Mouse (Mus musculus) kidney, embryonic 16.5 days (tissue): ENCODE results near the gene Mrgprd. TPM values are rescaled to one million over a fixed set of nuclear protein-coding genes. Genes with fewer than 3 reads are reported as not detected.

Experiments used
- ATAC-seq: fragments of 200-750 bp; cut with Nextera tagmentation; 2 replicates; pipeline ENCODE4 v1.8.0; 2017; ENCODE audit warnings: moderate TSS enrichment; ENCODE audit not compliant: low FRiP score, low TSS enrichment
- H3K27ac ChIP-seq: fragments of 300-500 bp; sonication (generic); 2 replicates; pipeline ENCODE4 v1.5.1; 2014; ENCODE audit warnings: low read length
- H3K27me3 ChIP-seq: fragments of 300-500 bp; sonication (generic); 2 replicates; pipeline ENCODE4 v1.6.1; 2014; ENCODE audit warnings: low read length, control low read depth, mixed read lengths; ENCODE audit not compliant: insufficient read depth
- H3K36me3 ChIP-seq: fragments of 300-500 bp; sonication (generic); 2 replicates; pipeline ENCODE4 v1.6.1; 2014; ENCODE audit warnings: low read length, control low read depth, mixed read lengths; ENCODE audit not compliant: insufficient read depth
- H3K4me1 ChIP-seq: fragments of 300-500 bp; sonication (generic); 2 replicates; pipeline ENCODE4 v1.6.1; 2014; ENCODE audit warnings: low read length, control low read depth, mixed read lengths; ENCODE audit not compliant: insufficient read depth
- H3K4me2 ChIP-seq: fragments of 300-500 bp; sonication (generic); replicated peaks from 2 replicates; pipeline ENCODE4 v1.6.1; 2014; ENCODE audit warnings: low read depth, low read length
- H3K4me3 ChIP-seq: fragments of 300-500 bp; sonication (generic); 2 replicates; pipeline ENCODE4 v1.5.1; 2014; ENCODE audit warnings: mild to moderate bottlenecking, low read length
- H3K9ac ChIP-seq: fragments of 300-500 bp; sonication (generic); replicated peaks from 2 replicates; pipeline ENCODE4 v1.6.1; 2014; ENCODE audit warnings: low read length
- H3K9me3 ChIP-seq: fragments of 300-500 bp; sonication (generic); 2 replicates; pipeline ENCODE4 v1.6.1; 2016; ENCODE audit warnings: low read length, control low read depth
- WGBS: fragments of 180-500 bp; shearing (Covaris S2); extraction: QIAGEN DNeasy Blood & Tissue Kit; methylation state at CpG from one replicate; pipeline ENCODE4 v1.1.7; 2014; 5-methylcytosine and 5-hydroxymethylcytosine counted together
- polyA plus RNA-seq: library from polyadenylated mRNA; unstranded; fragments of >200 nt; fragmentation: Nextera tagmentation; extraction: Ambion mirVana; gene quantifications from 2 replicates; pipeline ENCODE4 v1.2.1, GENCODE M21; 2015

Mrgprd gene
- not detected in 2 replicates for polyA plus RNA-seq

- Histone ChIP-seq H3K4me2 (no peak within 1 kb of the TSS), H3K27me3 (no peaks in the 10 kb centered on the region), H3K9me3 (no peaks in the 10 kb centered on the region), H3K9ac (no peak within 1 kb of the TSS), H3K4me3 (no peak within 1 kb of the TSS), H3K36me3 (no peaks in the 10 kb centered on the region), H3K27ac (no peak within 1 kb of the TSS), H3K4me1 (0 out of 2 replicates have a peak, but pooled peaks cover 6% of the 10 kb centered on the region)
- 91% methylated on average over 6 of the region's 6 CpGs for WGBS
- no peak for ATAC-seq
These were observed at the start of gene Mrgprd for GRCm38 (mm10) chr7:145314785-145315411. Gene Mrgprd (plus strand): TSS chr7:145314835.

- no peaks in the 10 kb centered on the region; the same call in 1 of the 2 replicates for H3K4me1 ChIP-seq
- WGBS, result 98% methylated on average over 2 of the region's 2 CpGs
- no peaks in the 10 kb centered on the region for H3K27me3 ChIP-seq
- no peaks in the 10 kb centered on the region for H3K9me3 ChIP-seq
- H3K4me2 ChIP-seq, result no peak overlapping the region
- no peak for ATAC-seq
- H3K36me3 ChIP-seq, result peaks cover 40% of the 10 kb centered on the region
- H3K27ac ChIP-seq, result no peak overlapping the region
- H3K9ac ChIP-seq, result no peak overlapping the region
- no peak overlapping the region for H3K4me3 ChIP-seq
These were observed 48.6 kb upstream of the Mrgprd start for GRCm38 (mm10) chr7:145266011-145266410.

- no peak overlapping the region for H3K4me3 ChIP-seq
- H3K27me3 ChIP-seq, result no peaks in the 10 kb centered on the region
- H3K36me3 ChIP-seq, result peaks cover 48% of the 10 kb centered on the region
- H3K9ac ChIP-seq, result no peak overlapping the region
- H3K4me1 ChIP-seq, result no peaks in the 10 kb centered on the region; the same call in 1 of the 2 replicates
- peak; percentile 46 for ATAC-seq
- H3K4me2 ChIP-seq, result no peak overlapping the region
- H3K27ac ChIP-seq, result no peak overlapping the region
- peaks cover 4% of the 10 kb centered on the region; the same call in 1 of the 2 replicates for H3K9me3 ChIP-seq
- 86% methylated on average over 7 of the region's 7 CpGs for WGBS
These were observed 45.7 kb upstream of the Mrgprd start for GRCm38 (mm10) chr7:145268890-145269289.

- WGBS, result 93% methylated on average over 5 of the region's 5 CpGs
- H3K36me3 ChIP-seq, result peaks cover 50% of the 10 kb centered on the region
These were observed 43.7 kb upstream of the Mrgprd start for GRCm38 (mm10) chr7:145270955-145271354.

GRCm38 (mm10) chr7:145275488-145275887 is 39.1 kb upstream of the Mrgprd start:
- no peak overlapping the region for H3K27ac ChIP-seq
- H3K27me3 ChIP-seq, result no peaks in the 10 kb centered on the region
- peaks cover 4% of the 10 kb centered on the region; the same call in 1 of the 2 replicates for H3K9me3 ChIP-seq
- no peaks in the 10 kb centered on the region for H3K4me1 ChIP-seq
- ATAC-seq, result no peak
- WGBS, result 88% methylated on average over 3 of the region's 3 CpGs
- H3K36me3 ChIP-seq, result peaks cover 50% of the 10 kb centered on the region
- no peak overlapping the region for H3K9ac ChIP-seq
- H3K4me3 ChIP-seq, result no peak overlapping the region
- no peak overlapping the region for H3K4me2 ChIP-seq

More at GRCm38 (mm10) chr7:145270955-145271354, 43.7 kb upstream of the Mrgprd start:
- Histone ChIP-seq H3K27ac (no peak overlapping the region), H3K9ac (no peak overlapping the region), H3K4me3 (no peak overlapping the region), H3K27me3 (no peaks in the 10 kb centered on the region), H3K4me1 (no peaks in the 10 kb centered on the region; the same call in 1 of the 2 replicates), H3K9me3 (peaks cover 4% of the 10 kb centered on the region; the same call in 1 of the 2 replicates), H3K4me2 (no peak overlapping the region)
- no peak for ATAC-seq

GRCm38 (mm10) chr7:145281396-145281795 is 33.2 kb upstream of the Mrgprd start:
- ATAC-seq, result no peak

GRCm38 (mm10) chr7:145283041-145283440 is 31.6 kb upstream of the Mrgprd start:
- peak; percentile 2; the same call in 1 of the 2 replicates for ATAC-seq
- Histone ChIP-seq H3K9me3 (no peaks in the 10 kb centered on the region), H3K4me1 (peaks cover 25% of the 10 kb centered on the region), H3K27me3 (no peaks in the 10 kb centered on the region), H3K9ac (peak overlapping the region; percentile 58), H3K4me3 (peak overlapping the region; percentile 52), H3K27ac (no peak overlapping the region), H3K36me3 (peaks cover 19% of the 10 kb centered on the region), H3K4me2 (peak overlapping the region; percentile 64)
- WGBS, result 23% methylated on average over 4 of the region's 4 CpGs

More at GRCm38 (mm10) chr7:145281396-145281795, 33.2 kb upstream of the Mrgprd start:
- Histone ChIP-seq H3K27me3 (no peaks in the 10 kb centered on the region), H3K27ac (no peak overlapping the region), H3K36me3 (peaks cover 29% of the 10 kb centered on the region), H3K4me3 (no peak overlapping the region), H3K4me1 (peaks cover 25% of the 10 kb centered on the region), H3K9me3 (no peaks in the 10 kb centered on the region), H3K4me2 (no peak overlapping the region), H3K9ac (no peak overlapping the region)
- 66% methylated on average over 4 of the region's 4 CpGs for WGBS

- Histone ChIP-seq H3K9ac (peak within 1 kb of the TSS; percentile 58), H3K9me3 (no peaks in the 10 kb centered on the region), H3K4me1 (peaks cover 25% of the 10 kb centered on the region), H3K27me3 (no peaks in the 10 kb centered on the region), H3K4me3 (peak within 1 kb of the TSS; percentile 52), H3K36me3 (peaks cover 14% of the 10 kb centered on the region), H3K4me2 (peak within 1 kb of the TSS; percentile 64), H3K27ac (no peak within 1 kb of the TSS)
- ATAC-seq, result peak; percentile 93
- under 1% methylated on average over 18 of the region's 18 CpGs for WGBS
These were observed 31.0 kb upstream of the Mrgprd start, which contains the start of gene Tpcn2 for GRCm38 (mm10) chr7:145283487-145284187. Gene Tpcn2 (minus strand): TSS chr7:145284011.

- Histone ChIP-seq H3K36me3 (peaks cover 8% of the 10 kb centered on the region), H3K27ac (no peak overlapping the region), H3K9me3 (no peaks in the 10 kb centered on the region), H3K4me1 (peaks cover 25% of the 10 kb centered on the region), H3K4me2 (peak overlapping the region; percentile 64), H3K4me3 (peak overlapping the region; percentile 52; the same call in 1 of the 2 replicates), H3K9ac (no peak overlapping the region), H3K27me3 (no peaks in the 10 kb centered on the region)
- 0 out of 2 replicates have a peak, but pooled peaks have one; percentile 1 for ATAC-seq
- 49% methylated on average over 3 of the region's 3 CpGs for WGBS
These were observed 30.3 kb upstream of the Mrgprd start for GRCm38 (mm10) chr7:145284293-145284692.
